Mouse (Mus musculus): ENCODE data around the gene Gm16253.

- no peak for TF ChIP-seq POLR2A (IDR thresholded peaks at IDR 0.05; ENCODE audit: extremely low read depth, insufficient read depth, low read length)
- TF ChIP-seq CTCF (IDR thresholded peaks at IDR 0.05; ENCODE audit: low read depth, low read length): no peak
Measured at GRCm38 (mm10) chr3:96590657-96591056, 13.9 kb downstream of the Gm16253 start.
